Mouse (Mus musculus) liver, embryonic 15.5 days (tissue): Measurements from ENCODE around the gene Ccdc87. TPM values are rescaled to one million over a fixed set of nuclear protein-coding genes. Genes with fewer than 3 reads are reported as not detected.
"Not testable (repeated sequence)": the region's sequence is repeated elsewhere in the genome, so short reads cannot be mapped to it uniquely, and the experiment has no call there.

Source experiments
- ATAC-seq: fragments of 200-750 bp; cut with Nextera tagmentation; 2 replicates; pipeline ENCODE4 v1.8.0; 2017; ENCODE audit warnings: moderate number of reproducible peaks, mild to moderate bottlenecking, moderate library complexity; ENCODE audit not compliant: insufficient read depth
- H3K27ac ChIP-seq: fragments of 300-500 bp; sonication (generic); replicated peaks from 2 replicates; pipeline ENCODE4 v1.5.1; 2015; ENCODE audit warnings: mild to moderate bottlenecking, inconsistent platforms
- H3K27me3 ChIP-seq: fragments of 300-500 bp; sonication (generic); 2 replicates; pipeline ENCODE4 v1.6.1; 2015; ENCODE audit warnings: mild to moderate bottlenecking, inconsistent platforms
- H3K36me3 ChIP-seq: fragments of 300-500 bp; sonication (generic); replicated peaks from 2 replicates; pipeline ENCODE4 v1.6.1; 2015; ENCODE audit warnings: moderate library complexity, mild to moderate bottlenecking, inconsistent platforms
- H3K4me1 ChIP-seq: fragments of 300-500 bp; sonication (generic); replicated peaks from 2 replicates; pipeline ENCODE4 v1.6.1; 2015; ENCODE audit warnings: inconsistent platforms
- H3K4me2 ChIP-seq: fragments of 300-500 bp; sonication (generic); 2 replicates; pipeline ENCODE4 v1.6.1; 2015; ENCODE audit warnings: moderate library complexity, mild to moderate bottlenecking, inconsistent platforms
- H3K4me3 ChIP-seq: fragments of 300-500 bp; sonication (generic); replicated peaks from 2 replicates; pipeline ENCODE4 v1.5.1; 2015; ENCODE audit warnings: mild to moderate bottlenecking, inconsistent platforms
- H3K9ac ChIP-seq: fragments of 300-500 bp; sonication (generic); 2 replicates; pipeline ENCODE4 v1.6.1; 2015; ENCODE audit warnings: moderate library complexity, mild to moderate bottlenecking, inconsistent platforms
- H3K9me3 ChIP-seq: fragments of 300-500 bp; sonication (generic); replicated peaks from 2 replicates; pipeline ENCODE4 v1.6.1; 2016; ENCODE audit warnings: inconsistent platforms
- WGBS: fragments of 180-500 bp; shearing (Covaris S2); methylation state at CpG from one replicate; pipeline ENCODE4 v1.1.7; 2015; ENCODE audit warnings: mixed read lengths; ENCODE audit not compliant: insufficient replicate concordance; 5-methylcytosine and 5-hydroxymethylcytosine counted together
- polyA plus RNA-seq: library from polyadenylated mRNA; unstranded; fragments of >200 nt; fragmentation: Nextera tagmentation; extraction: Ambion mirVana; gene quantifications from 2 replicates; pipeline ENCODE4 v1.2.1, GENCODE M21; 2015

Gene Ccdc87
- polyA plus RNA-seq, 1 experiment from 2014 or later, result not detected

GRCm38 (mm10) chr19:4811909-4812242 lies 27.3 kb upstream of the Ccdc87 start:
- ATAC-seq, result no peak; the same call in 1 of the 2 replicates
- no peaks in the 10 kb centered on the region for H3K27me3 ChIP-seq
- H3K27ac ChIP-seq, result peak overlapping the region; percentile 94
- 3% methylated on average over 12 of the region's 12 CpGs for WGBS
- no peaks in the 10 kb centered on the region for H3K36me3 ChIP-seq
- H3K4me1 ChIP-seq, result peaks cover 32% of the 10 kb centered on the region
- no peaks in the 10 kb centered on the region for H3K9me3 ChIP-seq
- H3K9ac ChIP-seq, result peak overlapping the region; percentile 72
- peak overlapping the region; percentile 83 for H3K4me3 ChIP-seq
- peak overlapping the region; percentile 72 for H3K4me2 ChIP-seq

GRCm38 (mm10) chr19:4812334-4812949 lies 26.7 kb upstream of the Ccdc87 start:
- Histone ChIP-seq H3K4me2 (peak overlapping the region; percentile 72), H3K9ac (peak overlapping the region; percentile 72), H3K27ac (peak overlapping the region; percentile 94), H3K4me1 (peaks cover 27% of the 10 kb centered on the region), H3K4me3 (peak overlapping the region; percentile 83)
- not testable (repeated sequence) for H3K27me3 ChIP-seq, H3K36me3 ChIP-seq, H3K9me3 ChIP-seq, ATAC-seq
- 65% methylated on average over 8 of the region's 8 CpGs for WGBS

GRCm38 (mm10) chr19:4813015-4813414 lies 26.2 kb upstream of the Ccdc87 start:
- no peaks in the 10 kb centered on the region for H3K27me3 ChIP-seq
- whole genome bisulfite sequencing, result 86% methylated on average over 6 of the region's 6 CpGs
- no peaks in the 10 kb centered on the region for H3K36me3 ChIP-seq
- H3K4me3 ChIP-seq, result no peak overlapping the region
- no peaks in the 10 kb centered on the region for H3K9me3 ChIP-seq
- no peak overlapping the region for H3K9ac ChIP-seq
- no peak overlapping the region for H3K4me2 ChIP-seq
- H3K4me1 ChIP-seq, result peaks cover 22% of the 10 kb centered on the region
- no peak for ATAC-seq
- no peak overlapping the region for H3K27ac ChIP-seq

GRCm38 (mm10) chr19:4817182-4817835 lies 21.9 kb upstream of the Ccdc87 start:
- Histone ChIP-seq H3K36me3 (no peaks in the 10 kb centered on the region), H3K27me3 (peaks cover 5% of the 10 kb centered on the region; the same call in 1 of the 2 replicates), H3K9me3 (no peaks in the 10 kb centered on the region), H3K4me3 (no peak overlapping the region), H3K27ac (no peak overlapping the region), H3K4me2 (no peak overlapping the region), H3K4me1 (peaks cover 2% of the 10 kb centered on the region), H3K9ac (no peak overlapping the region)
- 59% methylated on average over 1 of the region's 1 CpGs for WGBS
- peak; percentile 51; the same call in 1 of the 2 replicates for ATAC-seq

- Histone ChIP-seq H3K4me3 (no peak overlapping the region), H3K27ac (no peak overlapping the region), H3K27me3 (peaks cover 5% of the 10 kb centered on the region; the same call in 1 of the 2 replicates), H3K4me2 (no peak overlapping the region), H3K4me1 (no peaks in the 10 kb centered on the region), H3K36me3 (peaks cover 19% of the 10 kb centered on the region), H3K9ac (no peak overlapping the region), H3K9me3 (no peaks in the 10 kb centered on the region)
- WGBS, result 66% methylated on average over 5 of the region's 5 CpGs
- ATAC-seq, result peak; percentile 70
Measured at GRCm38 (mm10) chr19:4820678-4821303, 18.4 kb upstream of the Ccdc87 start.

- H3K4me3 ChIP-seq, result no peak overlapping the region
- no peaks in the 10 kb centered on the region for H3K9me3 ChIP-seq
- no peaks in the 10 kb centered on the region for H3K27me3 ChIP-seq
- no peak overlapping the region for H3K27ac ChIP-seq
- WGBS, result 72% methylated on average over 16 of the region's 16 CpGs
- H3K36me3 ChIP-seq, result peaks cover 37% of the 10 kb centered on the region
- H3K4me2 ChIP-seq, result no peak overlapping the region
- no peak overlapping the region for H3K9ac ChIP-seq
- ATAC-seq, result no peak
- peaks cover 10% of the 10 kb centered on the region for H3K4me1 ChIP-seq
Measured at GRCm38 (mm10) chr19:4828444-4829114, 10.6 kb upstream of the Ccdc87 start.

GRCm38 (mm10) chr19:4829156-4829555 lies 10.0 kb upstream of the Ccdc87 start:
- Histone ChIP-seq H3K4me3 (no peak overlapping the region), H3K27me3 (no peaks in the 10 kb centered on the region), H3K4me1 (peaks cover 10% of the 10 kb centered on the region), H3K4me2 (no peak overlapping the region), H3K9me3 (no peaks in the 10 kb centered on the region), H3K9ac (no peak overlapping the region), H3K27ac (no peak overlapping the region), H3K36me3 (peaks cover 36% of the 10 kb centered on the region)
- 83% methylated on average over 7 of the region's 7 CpGs for WGBS
- ATAC-seq, result no peak

GRCm38 (mm10) chr19:4833977-4834376 lies 5.2 kb upstream of the Ccdc87 start:
- no peak overlapping the region for H3K9ac ChIP-seq
- no peak overlapping the region for H3K4me2 ChIP-seq
- peaks cover 35% of the 10 kb centered on the region for H3K4me1 ChIP-seq
- H3K27me3 ChIP-seq, result no peaks in the 10 kb centered on the region
- WGBS, result 87% methylated on average over 8 of the region's 8 CpGs
- peaks cover 16% of the 10 kb centered on the region for H3K36me3 ChIP-seq
- no peak overlapping the region for H3K27ac ChIP-seq
- no peaks in the 10 kb centered on the region for H3K9me3 ChIP-seq
- no peak overlapping the region for H3K4me3 ChIP-seq
- ATAC-seq, result no peak

- H3K27me3 ChIP-seq, result peaks cover 17% of the 10 kb centered on the region
- peak overlapping the region; percentile 26 for H3K27ac ChIP-seq
- no peak for ATAC-seq
- no peak overlapping the region for H3K9ac ChIP-seq
- H3K4me2 ChIP-seq, result no peak overlapping the region
- peaks cover 48% of the 10 kb centered on the region for H3K4me1 ChIP-seq
- H3K9me3 ChIP-seq, result no peaks in the 10 kb centered on the region
- H3K4me3 ChIP-seq, result no peak overlapping the region
- peaks cover 16% of the 10 kb centered on the region for H3K36me3 ChIP-seq
- 75% methylated on average over 2 of the region's 2 CpGs for WGBS
Measured at GRCm38 (mm10) chr19:4836096-4836495, 3.1 kb upstream of the Ccdc87 start.

- H3K9me3 ChIP-seq, result no peaks in the 10 kb centered on the region
- peaks cover 27% of the 10 kb centered on the region for H3K27me3 ChIP-seq
- ATAC-seq, result no peak
- peaks cover 13% of the 10 kb centered on the region for H3K36me3 ChIP-seq
- H3K4me3 ChIP-seq, result no peak overlapping the region
- no peak overlapping the region for H3K4me2 ChIP-seq
- H3K4me1 ChIP-seq, result peaks cover 48% of the 10 kb centered on the region
- no peak overlapping the region for H3K27ac ChIP-seq
- H3K9ac ChIP-seq, result no peak overlapping the region
- WGBS, result 82% methylated on average over 6 of the region's 6 CpGs
Measured at GRCm38 (mm10) chr19:4837049-4837448, 2.1 kb upstream of the Ccdc87 start.

GRCm38 (mm10) chr19:4838526-4839140 lies 533 bp upstream of the Ccdc87 start:
- Histone ChIP-seq H3K9me3 (no peaks in the 10 kb centered on the region), H3K27ac (peak overlapping the region; percentile 79), H3K36me3 (no peaks in the 10 kb centered on the region), H3K4me2 (peak overlapping the region; percentile 96), H3K27me3 (peaks cover 41% of the 10 kb centered on the region), H3K4me1 (peaks cover 48% of the 10 kb centered on the region), H3K4me3 (peak overlapping the region; percentile 67), H3K9ac (peak overlapping the region; percentile 76)
- ATAC-seq, result peak; percentile 43
- WGBS, result 28% methylated on average over 10 of the region's 10 CpGs
